Mouse (Mus musculus) adrenal gland, postnatal 14 days (tissue): ENCODE measurements around the gene Bri3bp. TPM values are rescaled to one million over a fixed set of nuclear protein-coding genes. Genes with fewer than 3 reads are reported as not detected.
"Not testable (repeated sequence)": the region's sequence is repeated elsewhere in the genome, so short reads cannot be mapped to it uniquely, and the experiment has no call there.

Experiments
- DNase-seq: peaks from one replicate; pipeline ENCODE4 v3.0.0; 2021; ENCODE audit warnings: mixed read lengths
- total RNA-seq: library from RNA; stranded (reverse); gene quantifications from 2 replicates; pipeline ENCODE4 v1.2.3, GENCODE M21; 2021

Bri3bp gene
- total RNA-seq, 1 experiment from 2014 or later, result 24.0 TPM

DNA sequence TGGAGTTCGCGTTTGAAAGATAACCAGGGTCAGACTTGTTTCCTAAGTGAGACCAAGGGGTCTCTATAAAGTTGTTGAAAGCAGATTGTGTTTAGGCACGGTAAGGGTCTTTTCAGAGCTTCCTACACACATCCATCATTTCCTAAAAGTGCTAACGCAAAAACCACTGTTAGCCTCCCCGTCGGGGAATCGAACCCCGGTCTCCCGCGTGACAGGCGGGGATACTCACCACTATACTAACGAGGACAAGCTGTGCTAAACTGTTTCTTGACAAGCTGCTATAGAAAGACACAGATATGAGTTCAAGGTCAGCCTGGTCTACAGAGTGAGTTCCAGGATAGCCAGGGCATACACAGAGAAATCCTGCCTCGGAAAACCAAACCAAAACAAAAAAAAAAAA lies 32.5 kb upstream of the Bri3bp start:
- peak; percentile 90 for DNase-seq

DNA sequence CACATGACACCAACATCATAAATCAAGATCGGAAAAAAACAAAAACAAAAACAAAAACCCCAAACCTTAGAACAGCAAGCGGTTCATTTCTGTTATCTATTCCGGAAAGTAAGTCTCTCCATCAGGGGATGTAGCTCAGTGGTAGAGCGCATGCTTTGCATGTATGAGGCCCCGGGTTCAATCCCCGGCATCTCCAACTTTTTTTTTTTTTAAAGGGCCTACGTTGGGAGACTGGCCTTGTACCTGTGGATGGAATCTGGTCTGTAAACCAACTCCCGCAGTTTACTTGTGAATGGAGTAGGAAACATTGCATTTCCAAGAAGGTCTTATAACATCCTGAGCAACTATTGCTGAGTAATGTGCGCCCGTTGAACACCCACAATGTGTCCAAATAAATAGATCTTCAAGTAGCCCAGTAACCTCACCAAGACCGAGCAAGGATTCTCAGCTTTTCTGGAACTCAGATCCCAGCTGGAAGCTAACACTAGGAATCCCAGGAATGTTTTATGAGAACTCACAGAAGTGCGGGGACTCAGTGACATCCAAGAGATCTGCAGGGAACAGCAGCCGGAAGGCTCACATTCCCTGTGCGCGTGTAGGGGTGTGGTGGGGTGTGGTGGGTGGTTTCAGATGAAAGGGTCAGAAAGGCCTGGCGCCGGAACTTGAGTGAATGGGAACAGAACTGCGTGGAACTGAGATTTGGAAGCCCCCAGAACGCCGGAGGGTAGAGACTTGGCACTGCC lies 31.8 kb upstream of the Bri3bp start:
- peak; percentile 62 for DNase-seq

DNA sequence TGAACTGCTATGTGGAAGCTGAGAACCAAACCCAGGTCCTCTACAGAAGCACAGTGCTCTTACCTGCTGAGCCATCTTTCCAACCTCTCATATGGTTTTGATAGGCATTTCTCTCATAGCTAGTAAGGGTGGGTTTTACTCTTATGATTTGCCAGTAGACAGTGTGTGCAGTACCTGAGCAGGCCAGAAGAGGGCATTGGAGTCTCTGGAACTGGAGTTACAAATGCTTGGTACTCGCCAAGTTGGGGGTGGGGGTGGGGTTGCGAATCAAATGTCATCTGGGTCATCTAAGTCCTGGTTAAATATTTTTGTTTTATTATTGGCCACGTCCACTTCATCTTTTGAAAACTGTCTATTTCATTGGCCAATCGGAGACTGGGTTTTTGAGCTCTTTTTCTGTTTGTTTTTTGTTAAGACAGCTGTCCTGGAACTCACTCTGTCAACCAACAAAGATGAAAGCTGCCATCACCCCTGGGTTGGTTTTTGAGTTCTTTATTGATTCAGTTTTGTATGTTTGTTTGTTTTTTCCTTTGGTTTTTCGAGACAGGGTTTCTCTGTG lies 29.3 kb upstream of the Bri3bp start:
- DNase-seq, result peak; percentile 84

DNA sequence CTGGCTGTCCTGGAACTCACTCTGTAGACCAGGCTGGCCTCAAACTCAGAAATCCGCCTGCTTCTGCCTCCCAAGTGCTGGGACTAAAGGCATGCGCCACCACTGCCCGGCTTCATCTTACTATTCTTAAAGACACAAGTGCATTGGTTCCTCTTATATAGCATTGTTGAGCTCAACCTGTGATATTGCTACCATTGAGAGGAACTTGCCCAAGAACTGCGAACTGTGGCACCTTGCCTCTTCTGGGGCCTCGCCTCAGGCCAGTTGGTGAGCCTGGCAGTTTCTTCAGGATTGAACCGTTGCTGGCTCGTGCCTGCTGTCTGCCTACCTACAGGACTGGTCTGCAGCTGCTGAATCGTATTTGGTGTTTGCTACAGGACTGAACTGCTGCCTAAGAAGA lies 28.8 kb upstream of the Bri3bp start:
- not testable (repeated sequence) for DNase-seq

DNA sequence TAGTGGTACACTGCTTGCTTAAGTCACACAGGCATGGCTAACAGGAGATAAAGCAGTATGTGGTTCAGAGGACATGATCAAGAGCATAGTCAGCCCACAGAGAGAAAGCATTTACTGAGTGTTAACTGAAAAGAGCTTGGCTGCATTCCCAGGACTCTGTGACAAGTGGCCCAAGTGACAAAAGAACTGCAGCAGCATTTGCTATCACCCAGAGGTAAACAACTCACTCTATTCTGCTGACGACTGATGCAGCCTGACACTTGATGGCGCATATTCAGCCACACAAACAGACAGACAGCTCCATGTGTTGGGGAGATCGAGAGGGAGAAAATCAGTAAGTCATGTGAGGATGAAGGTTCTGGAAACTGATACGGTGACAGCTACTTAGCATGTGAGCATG lies 27.6 kb upstream of the Bri3bp start:
- DNase-seq, result no peak

DNA sequence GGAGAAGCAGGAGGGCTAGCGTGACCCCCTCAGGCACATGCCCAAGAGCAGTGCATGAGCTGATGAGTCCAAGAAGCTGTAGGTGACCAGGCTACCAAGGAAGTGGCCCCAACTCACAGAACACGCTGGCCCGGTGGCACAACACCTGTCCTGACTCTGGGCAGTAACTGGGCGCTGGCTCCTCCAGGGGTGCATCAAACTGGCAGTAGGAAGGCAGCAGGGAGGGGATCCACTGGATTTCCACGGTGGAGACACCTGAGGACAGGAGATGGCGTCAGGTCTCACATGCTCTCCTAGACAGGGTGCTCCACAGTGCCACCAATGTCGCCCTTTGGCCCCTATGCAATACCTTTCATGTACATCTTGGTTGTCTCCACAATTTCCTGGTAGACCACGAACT lies 25.2 kb upstream of the Bri3bp start:
- DNase-seq, result no peak

DNA sequence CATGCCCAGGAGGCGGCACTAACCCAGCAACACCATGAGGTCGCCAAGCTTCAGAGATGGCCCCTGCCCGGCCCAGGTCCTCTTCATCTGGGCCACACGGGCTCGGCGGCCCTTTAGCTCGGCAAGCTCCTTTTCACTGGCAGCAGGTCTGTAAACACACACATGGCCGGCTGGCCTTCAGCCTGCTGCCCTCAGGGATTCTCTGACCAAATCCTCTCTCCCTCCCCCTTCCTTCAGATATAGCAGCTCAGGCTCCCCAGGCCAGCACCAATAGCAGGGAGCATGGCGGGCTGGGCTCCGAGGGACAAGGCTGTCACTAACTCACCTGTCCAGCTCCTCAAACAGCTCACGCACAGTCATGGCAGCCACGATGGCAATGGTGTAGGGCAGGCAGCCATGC lies 22.7 kb upstream of the Bri3bp start:
- no peak for DNase-seq

DNA sequence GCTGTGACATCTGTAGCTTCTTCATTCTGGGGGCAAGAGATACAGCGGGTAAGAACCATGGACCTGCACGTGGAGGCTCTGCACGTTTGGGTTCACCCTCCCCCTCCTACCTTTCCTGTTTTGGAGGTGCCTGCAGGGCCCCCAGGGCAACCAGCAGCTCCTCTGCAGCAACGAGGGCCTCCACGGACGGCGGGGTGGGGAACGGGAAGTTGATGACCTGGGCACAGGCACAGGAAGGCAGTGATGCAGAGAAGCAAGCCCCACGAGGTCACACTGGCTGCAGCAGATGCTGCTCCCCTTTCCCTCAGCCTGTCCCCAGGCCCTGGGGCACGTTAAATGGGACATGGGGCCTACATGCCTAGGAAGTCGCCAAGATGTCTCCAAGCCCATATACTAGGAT lies 22.2 kb upstream of the Bri3bp start:
- DNase-seq, result no peak

DNA sequence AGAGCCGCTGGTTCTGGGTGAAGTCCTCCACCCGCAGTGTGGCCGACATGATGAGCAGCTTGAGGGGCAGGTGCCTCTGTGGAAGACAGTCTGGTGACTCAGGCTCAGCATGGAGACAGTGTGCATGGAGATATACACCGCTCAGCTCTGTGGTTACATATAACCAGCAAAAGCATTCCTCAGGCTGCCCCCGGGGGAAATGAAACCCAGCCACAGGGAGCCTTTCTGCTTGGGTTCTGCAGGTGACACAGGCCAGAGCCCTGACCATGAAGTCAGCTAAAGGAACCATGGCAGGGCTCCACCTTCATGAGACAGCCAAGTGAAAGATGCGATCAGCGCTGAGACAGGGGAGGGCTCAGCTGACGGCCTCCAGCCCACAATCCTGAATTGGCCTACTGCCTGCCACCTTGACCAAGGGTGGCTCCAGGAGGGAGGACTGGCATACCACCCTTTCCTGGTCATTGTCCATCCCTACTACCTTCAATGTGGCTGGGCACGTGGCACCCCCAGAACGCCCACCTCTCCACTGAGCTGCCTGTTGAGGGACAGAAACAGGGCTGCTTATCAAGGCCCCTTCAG lies 15.6 kb upstream of the Bri3bp start:
- no peak for DNase-seq

DNA sequence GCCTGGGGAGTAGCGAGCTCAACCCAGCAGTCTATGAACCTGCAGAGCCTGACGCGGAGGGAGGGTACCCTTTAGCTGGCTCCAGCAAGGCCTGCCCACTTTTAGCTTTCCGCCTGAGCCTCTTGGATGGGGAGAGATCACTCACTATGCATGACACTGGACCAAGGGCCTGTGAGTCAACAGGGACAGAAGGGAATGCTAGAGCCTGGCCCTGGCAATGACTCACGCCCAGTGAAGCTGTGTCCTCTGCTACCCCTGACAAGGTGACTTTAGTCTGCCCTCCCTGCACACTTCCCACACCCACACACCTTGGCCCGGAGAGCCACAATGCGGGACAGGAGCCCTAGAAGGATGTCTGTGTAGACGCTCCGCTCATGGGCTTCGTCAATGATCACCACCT lies 15.0 kb upstream of the Bri3bp start:
- DNase-seq, result peak; percentile 61

DNA sequence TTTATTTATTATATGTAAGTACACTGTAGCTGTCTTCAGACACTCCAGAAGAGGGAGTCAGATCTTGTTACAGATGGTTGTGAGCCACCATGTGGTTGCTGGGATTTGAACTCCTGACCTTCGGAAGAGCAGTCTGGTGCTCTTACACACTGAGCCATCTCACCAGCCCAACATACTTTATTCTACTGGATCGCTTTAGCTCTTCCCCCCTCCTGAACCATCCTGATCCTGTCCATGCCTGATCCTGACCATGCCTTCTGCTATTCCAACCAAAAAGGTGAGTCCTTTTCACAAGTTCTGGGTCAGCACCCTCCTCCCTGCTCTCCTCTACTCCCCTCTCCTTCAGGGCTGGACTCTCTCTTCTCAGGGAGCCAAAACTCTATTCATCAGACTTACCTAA lies 9.0 kb upstream of the Bri3bp start:
- DNase-seq, result not testable (repeated sequence)

DNA sequence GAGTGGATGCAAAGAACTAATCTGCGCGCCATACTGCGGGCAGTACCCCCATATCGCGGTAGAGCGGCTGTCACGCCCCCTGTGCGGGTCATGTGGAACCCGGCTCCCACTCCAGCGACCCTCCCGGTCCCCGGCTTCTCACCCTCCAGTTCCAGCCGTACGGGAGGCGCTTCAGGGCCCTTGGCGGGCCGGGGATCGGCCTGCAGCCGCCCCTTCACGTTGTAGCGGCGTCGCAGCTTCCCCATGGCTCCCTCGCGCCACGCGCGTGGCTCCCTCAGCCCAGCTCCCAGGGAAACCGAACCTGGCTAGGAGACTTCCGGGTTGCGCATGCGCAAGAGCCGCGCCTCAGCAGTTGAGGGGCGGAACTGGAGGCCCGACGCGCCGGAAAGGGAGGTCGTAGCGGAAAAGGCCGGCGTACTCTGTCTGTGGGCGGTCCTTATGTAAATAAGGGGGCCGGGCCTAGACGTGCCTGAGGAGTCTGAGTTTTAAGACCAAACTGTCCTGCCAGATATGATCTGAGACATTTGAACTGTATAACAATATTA lies 7.5 kb upstream of the Bri3bp start, which contains the start of gene Dhx37:
Dhx37 (minus strand) TSS at position 329 of the 545 bp plus-strand sequence.
- DNase-seq, result peak; percentile 97

DNA sequence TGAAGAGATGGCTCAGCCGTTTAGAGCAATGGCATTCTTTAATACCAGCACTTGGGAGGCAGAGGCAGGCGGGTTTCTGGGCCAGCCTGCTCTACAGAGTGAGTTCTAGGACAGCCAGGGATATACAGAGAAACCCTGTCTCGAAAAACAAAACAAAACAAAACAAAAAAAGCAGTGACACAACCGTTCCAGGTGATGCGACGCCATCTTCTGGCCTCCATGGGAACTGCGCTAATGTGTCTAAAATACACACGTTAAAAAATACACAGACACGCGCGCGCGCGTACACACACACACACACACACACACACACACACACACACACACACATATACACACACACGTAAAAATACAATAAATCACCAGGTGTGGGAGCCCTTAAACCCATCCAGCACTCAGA lies 7.0 kb upstream of the Bri3bp start:
- DNase-seq, result not testable (repeated sequence)

DNA sequence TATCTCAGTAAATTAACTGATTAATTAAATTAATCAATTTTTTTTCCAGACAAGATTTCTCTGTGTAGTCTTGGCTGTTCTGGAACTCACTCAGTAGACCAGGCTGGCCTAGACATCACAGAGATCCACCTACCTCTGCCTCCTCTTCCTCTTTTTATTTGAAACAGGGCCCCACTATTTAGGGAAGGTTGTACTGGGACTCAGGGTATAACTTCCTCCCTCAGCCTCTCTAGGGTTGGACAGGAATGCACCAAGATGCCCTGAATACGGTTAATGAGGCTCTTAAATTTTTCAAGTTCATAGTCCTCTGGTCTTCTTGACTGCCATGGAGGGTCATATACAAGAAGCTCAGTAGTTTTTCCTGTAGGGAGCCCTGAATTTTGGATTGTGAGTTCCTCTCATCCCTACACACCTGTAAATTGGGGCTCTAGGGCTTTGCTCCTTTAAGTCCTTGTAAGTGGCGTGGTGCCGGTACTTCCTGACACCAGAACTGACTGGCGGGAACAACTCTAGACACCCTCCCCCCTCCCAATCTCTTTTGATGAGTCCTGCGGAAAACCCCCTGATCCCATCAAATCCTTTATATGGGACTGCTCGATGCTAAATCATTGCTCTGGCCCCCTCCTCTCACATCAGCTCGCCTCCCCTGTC lies 660 bp upstream of the Bri3bp start:
- no peak for DNase-seq

DNA sequence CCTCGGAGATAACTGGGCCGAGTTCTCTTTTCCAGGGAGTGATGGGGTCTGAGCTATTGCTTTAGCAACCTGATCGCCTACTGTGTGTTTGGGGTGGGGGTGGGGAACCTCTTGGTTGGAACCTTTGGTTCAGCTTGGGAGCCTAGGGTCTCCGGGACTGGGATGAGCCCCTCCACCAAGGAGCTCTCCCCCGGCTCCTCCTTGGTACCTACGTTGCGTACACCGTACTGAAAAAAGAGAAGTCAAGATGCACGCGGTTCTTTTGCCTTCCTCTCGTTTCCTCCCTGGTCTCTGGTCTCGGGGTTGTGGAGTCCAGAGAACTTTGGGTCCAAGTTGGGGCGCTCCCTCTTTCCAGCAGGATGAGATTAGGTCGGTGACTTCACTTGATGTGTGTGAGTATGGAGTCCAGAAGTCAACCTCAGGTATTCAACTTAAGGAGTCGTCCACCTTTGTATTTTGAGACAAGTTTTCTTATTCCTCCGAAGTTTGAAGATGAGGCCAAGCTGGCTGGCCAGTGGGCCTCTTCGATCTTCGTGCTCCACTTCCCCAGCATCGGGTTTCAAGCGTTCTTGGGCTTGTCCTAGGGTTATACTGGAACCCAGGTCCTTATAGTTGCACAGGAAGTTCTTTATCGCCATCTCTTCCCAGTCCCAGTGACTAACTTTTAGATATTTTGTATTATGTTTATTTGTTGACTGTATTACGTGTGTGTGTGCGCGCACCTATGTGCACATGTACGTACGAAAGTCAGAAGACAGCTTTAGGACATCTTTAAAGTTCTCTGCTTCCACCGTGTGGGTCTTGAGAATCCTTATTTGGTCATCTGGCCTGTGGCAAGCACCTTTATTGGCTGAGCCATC lies 998 bp downstream of the Bri3bp start:
- no peak for DNase-seq

DNA sequence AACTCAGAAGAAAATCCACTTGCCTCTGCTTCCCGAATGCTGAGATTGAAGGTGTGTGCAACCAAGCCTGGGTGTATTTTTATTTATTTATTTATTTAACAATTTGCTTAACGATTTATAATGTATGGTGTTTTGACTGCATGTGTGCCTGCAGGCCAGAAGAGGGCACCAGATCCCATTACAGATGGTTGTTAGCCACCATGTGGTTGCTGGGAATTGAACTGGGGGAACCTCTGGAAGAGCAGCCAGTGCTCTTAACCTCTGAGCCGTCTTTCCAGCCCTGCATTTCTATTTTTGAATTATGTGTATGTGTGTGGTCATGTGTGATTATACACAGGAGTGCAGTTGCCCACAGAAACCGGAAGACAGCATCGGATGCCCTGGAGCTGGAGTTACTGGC lies 2.0 kb downstream of the Bri3bp start:
- no peak for DNase-seq

DNA sequence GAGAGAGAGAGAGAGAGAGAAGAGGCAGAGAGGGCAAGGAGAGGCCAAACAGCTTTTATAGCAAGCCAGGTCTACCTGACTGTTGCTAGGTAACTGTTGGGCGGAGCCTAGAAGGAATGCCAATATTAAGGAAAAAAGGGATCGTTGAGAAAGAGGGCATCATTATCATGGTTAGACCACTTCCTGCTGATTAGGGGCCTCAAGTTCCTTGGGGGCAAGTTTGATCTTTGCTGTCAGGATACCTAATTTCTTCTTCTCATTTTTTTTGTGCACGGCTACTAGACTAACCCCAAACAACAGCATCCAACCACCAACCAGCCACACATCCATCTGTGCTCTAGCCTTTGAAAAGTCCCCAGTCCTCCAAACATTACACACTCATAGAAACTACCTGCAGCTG lies 2.5 kb downstream of the Bri3bp start:
- DNase-seq, result no peak

DNA sequence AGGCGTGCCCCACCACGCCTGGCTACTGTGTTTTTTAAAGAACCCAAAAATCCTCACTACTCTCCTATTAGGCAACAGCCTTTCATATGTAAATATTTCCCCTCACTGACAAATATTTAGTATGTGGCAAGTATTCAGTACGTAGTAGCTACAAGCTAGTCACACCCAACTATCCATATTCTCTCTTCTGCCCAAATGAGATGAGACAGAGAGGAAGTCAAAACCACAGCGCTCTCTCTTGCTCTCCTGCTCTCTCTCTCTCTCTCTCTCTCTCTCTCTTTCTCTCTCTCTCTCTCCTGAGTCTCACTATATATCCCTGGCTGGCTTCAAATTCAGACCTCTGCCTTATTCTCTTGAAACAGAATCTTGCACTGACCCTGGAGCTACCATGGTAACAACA lies 3.2 kb downstream of the Bri3bp start:
- no peak for DNase-seq

DNA sequence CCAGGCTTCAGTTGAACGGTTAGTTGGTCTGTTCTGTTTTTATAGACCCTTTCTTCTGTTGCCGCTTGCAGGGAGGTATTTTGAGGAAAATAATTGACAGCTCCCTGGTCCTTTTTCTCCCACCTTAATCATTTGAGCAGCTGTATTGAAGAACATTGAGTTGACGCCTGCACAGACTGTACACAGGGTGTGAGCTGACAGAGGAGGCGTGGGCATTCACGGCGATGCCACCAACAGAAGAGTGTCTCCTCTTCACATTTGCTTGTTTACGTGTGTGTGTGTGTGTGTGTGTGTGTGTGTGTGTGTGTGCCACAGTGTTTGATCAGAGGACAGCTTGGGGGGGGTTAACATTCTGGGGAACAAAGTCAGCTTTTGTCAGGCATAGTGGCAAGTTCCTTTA lies 5.0 kb downstream of the Bri3bp start:
- no peak for DNase-seq

DNA sequence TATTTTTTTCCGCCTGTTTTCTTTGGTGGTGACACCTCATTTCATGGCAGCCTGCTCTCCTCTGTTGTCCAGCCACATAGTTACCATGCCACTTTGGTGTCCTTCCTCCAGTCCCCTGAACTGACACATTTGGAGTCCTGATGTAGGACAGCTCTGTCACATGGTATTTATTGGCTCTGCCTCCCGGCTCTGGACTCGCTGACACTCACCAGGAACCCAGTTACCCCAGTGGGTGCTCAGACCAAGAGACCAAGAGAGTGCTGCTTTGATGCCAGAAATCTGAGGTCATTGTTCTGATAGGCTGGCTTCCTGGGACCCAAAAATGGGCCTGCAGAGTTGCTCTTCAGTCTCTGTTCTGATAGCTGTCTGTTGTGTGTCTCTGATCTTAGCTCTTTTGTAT lies 6.7 kb downstream of the Bri3bp start:
- peak; percentile 57 for DNase-seq

DNA sequence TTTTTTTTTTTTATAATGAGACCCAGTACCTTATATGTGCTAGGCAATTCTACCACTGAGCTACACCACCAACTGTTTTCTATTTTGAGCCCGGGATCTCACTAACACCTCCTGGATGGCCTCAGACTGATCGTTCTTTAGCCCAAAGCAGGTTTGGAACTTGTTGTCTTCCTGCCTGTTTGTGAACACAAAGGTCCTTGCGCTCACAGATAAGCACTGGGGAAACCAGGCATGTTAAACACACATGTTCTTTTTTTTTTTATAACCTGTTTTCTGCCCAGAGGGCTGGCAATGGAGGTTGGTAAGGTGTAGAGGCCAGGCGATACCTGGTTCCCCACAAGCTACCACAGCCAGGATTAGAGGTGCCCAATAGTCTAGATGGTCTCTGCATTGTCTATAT lies 7.3 kb downstream of the Bri3bp start:
- no peak for DNase-seq

DNA sequence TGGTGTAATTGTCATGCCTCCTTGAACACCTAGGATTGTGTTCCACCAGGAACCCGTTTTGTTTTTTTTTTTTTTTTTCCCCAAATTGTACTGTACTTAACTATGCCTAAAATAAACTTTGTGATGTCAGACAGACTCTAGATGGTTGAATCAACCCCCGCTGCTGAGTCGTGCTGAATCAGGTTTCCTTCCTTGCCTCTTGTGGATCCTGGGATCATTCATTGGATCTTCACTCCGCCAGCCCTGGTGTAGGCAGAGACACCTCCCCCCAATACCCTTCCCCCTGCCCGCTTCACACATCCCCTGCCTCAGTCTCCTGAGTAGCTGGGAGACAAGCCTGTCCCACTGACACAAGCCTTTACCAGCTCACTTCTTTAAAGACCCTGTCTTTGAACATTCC lies 7.9 kb downstream of the Bri3bp start:
- DNase-seq, result no peak
